ENCODE assay signal across 21 mouse cellular contexts in the genomic region with DNA sequence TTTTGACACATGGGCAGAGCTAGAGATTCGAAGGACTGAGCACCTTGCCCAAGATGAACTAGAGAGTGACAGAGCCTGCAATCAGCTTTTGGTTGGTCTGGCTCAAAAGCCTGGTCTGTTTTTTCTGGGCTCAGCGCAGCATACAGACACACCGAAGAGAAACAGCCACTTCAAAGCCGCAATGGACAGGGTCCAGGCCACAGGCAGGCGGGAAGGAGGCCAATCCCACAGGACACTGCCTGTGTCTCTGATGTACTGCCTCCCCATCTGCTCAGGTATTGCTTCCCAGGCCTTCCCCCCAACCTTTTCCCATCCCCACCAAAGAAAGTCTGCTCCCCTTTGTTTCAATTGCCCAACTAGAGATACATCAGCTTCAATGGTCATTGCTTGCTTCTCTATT.
A peak's percentile ranks its signal among the peaks of the same experiment; 100 is the strongest.
DNase-seq lines count a peak whose midpoint lies in the region; ATAC-seq and TF ChIP-seq lines count a peak whose summit lies in the region.
"Had no signal": no experiment of that assay in that cellular context is flagged by ENCODE, and none has a peak within 500 bp of the region (broad histone marks: within the 10 kb centered on the region; RNA-seq: fewer than 3 reads in every experiment).

No protein-coding gene starts in this region.

- no peaks in the 10 kb centered on the region for H3K27me3 ChIP-seq in forebrain, embryonic 12.5 days
- H3K27me3 ChIP-seq in forebrain, embryonic 14.5 days (replicated peaks; ENCODE audit: control insufficient read depth, insufficient read depth, low read length) = no peaks in the 10 kb centered on the region
- no peaks in the 10 kb centered on the region for H3K27me3 ChIP-seq in midbrain, embryonic 14.5 days (ENCODE audit: control insufficient read depth, insufficient read depth, low read length)
- H3K27me3 ChIP-seq in midbrain, embryonic 11.5 days (ENCODE audit: control insufficient read depth, insufficient read depth, low read length) = no peaks in the 10 kb centered on the region
- no peaks in the 10 kb centered on the region for H3K27me3 ChIP-seq in kidney, adult 2 months (replicated peaks; ENCODE audit: control insufficient read depth, insufficient read depth, low read length)
- H3K27me3 ChIP-seq: CH12.LX; embryonic facial prominence, embryonic 15.5 days had no signal

- no peak for DNase-seq in forebrain, embryonic 14.5 days (ENCODE audit: low spot score)
- no peak for DNase-seq in midbrain, embryonic 14.5 days
- no peak for DNase-seq in midbrain, embryonic 11.5 days (ENCODE audit: low spot score, missing footprints)
- peak; percentile 97 for DNase-seq in cerebellum, adult 11-12 months
- peak; percentile 92 to 95 for DNase-seq in cerebellum, postnatal 14 days
- no peak for DNase-seq in kidney, adult 2 months
- DNase-seq: heart, postnatal 10 days; kidney, adult 18-20 months; kidney, postnatal 14 days; liver, postnatal 0 days; lung, postnatal 10 days; right cerebral cortex, postnatal 25 days; thymus, adult 2 months had no signal

- 0 out of 2 replicates have a peak, but pooled peaks cover 7% of the 10 kb centered on the region for H3K4me1 ChIP-seq in forebrain, embryonic 12.5 days
- H3K4me1 ChIP-seq in forebrain, embryonic 14.5 days (ENCODE audit: control insufficient read depth, insufficient read depth, low read length) = no peaks in the 10 kb centered on the region
- no peaks in the 10 kb centered on the region for H3K4me1 ChIP-seq in midbrain, embryonic 14.5 days (ENCODE audit: control insufficient read depth, insufficient read depth, low read length)
- H3K4me1 ChIP-seq in midbrain, embryonic 11.5 days (ENCODE audit: control insufficient read depth, insufficient read depth, low read length) = no peaks in the 10 kb centered on the region
- H3K4me1 ChIP-seq in kidney, adult 2 months (ENCODE audit: control insufficient read depth, insufficient read depth, low read length) = no peaks in the 10 kb centered on the region
- H3K4me1 ChIP-seq: embryonic facial prominence, embryonic 15.5 days; limb, embryonic 10.5 days had no signal

- H3K9ac ChIP-seq in forebrain, embryonic 12.5 days = no peak overlapping the region
- no peak overlapping the region for H3K9ac ChIP-seq in forebrain, embryonic 14.5 days (ENCODE audit: low read length)
- H3K9ac ChIP-seq in midbrain, embryonic 14.5 days (replicated peaks; ENCODE audit: low read length) = no peak overlapping the region
- H3K9ac ChIP-seq in midbrain, embryonic 11.5 days (ENCODE audit: low read length) = no peak overlapping the region
- H3K9ac ChIP-seq: embryonic facial prominence, embryonic 15.5 days; liver, postnatal 0 days had no signal

- no peak overlapping the region for H3K4me3 ChIP-seq in forebrain, embryonic 12.5 days (replicated peaks)
- H3K4me3 ChIP-seq in forebrain, embryonic 14.5 days (ENCODE audit: low read depth, low read length) = no peak overlapping the region
- H3K4me3 ChIP-seq in midbrain, embryonic 14.5 days (replicated peaks; ENCODE audit: low read depth, low read length) = no peak overlapping the region
- H3K4me3 ChIP-seq in midbrain, embryonic 11.5 days (ENCODE audit: low read depth, low read length) = no peak overlapping the region
- no peak overlapping the region for H3K4me3 ChIP-seq in kidney, adult 2 months (ENCODE audit: insufficient read depth, low read depth, low read length)
- H3K4me3 ChIP-seq: embryonic facial prominence, embryonic 15.5 days; limb, embryonic 10.5 days; myocyte had no signal

- no peak for TF ChIP-seq CTCF in kidney, adult 2 months (conservative IDR thresholded peaks at IDR 0.05; ENCODE audit: insufficient read depth, insufficient read length, low read depth, low read length)

- H3K27ac ChIP-seq in forebrain, embryonic 12.5 days = 0 out of 2 replicates have a peak overlapping the region, but pooled peaks have one; percentile 46
- no peak overlapping the region for H3K27ac ChIP-seq in forebrain, embryonic 14.5 days (ENCODE audit: low read depth, low read length)
- H3K27ac ChIP-seq in midbrain, embryonic 14.5 days (replicated peaks; ENCODE audit: low read depth, low read length) = 0 out of 2 replicates have a peak overlapping the region, but pooled peaks have one; percentile 1
- H3K27ac ChIP-seq in midbrain, embryonic 11.5 days (ENCODE audit: low read depth, low read length) = no peak overlapping the region
- no peak overlapping the region for H3K27ac ChIP-seq in kidney, adult 2 months (ENCODE audit: insufficient read depth, low read depth, low read length)
- H3K27ac ChIP-seq: embryonic facial prominence, embryonic 15.5 days; limb, embryonic 10.5 days had no signal

- H3K36me3 ChIP-seq in forebrain, embryonic 12.5 days (replicated peaks) = peaks cover 28% of the 10 kb centered on the region
- peaks cover 15% of the 10 kb centered on the region for H3K36me3 ChIP-seq in forebrain, embryonic 14.5 days (ENCODE audit: control insufficient read depth, insufficient read depth, low read length)
- H3K36me3 ChIP-seq in midbrain, embryonic 14.5 days (ENCODE audit: control insufficient read depth, insufficient read depth, low read length) = peaks cover 6% of the 10 kb centered on the region; the same call in 1 of the 2 replicates
- no peaks in the 10 kb centered on the region; the same call in 1 of the 2 replicates for H3K36me3 ChIP-seq in midbrain, embryonic 11.5 days (ENCODE audit: control insufficient read depth, insufficient read depth, low read length)
- no peaks in the 10 kb centered on the region for H3K36me3 ChIP-seq in kidney, adult 2 months (ENCODE audit: control insufficient read depth, insufficient read depth, low read length)
- H3K36me3 ChIP-seq: embryonic facial prominence, embryonic 15.5 days; limb, embryonic 10.5 days had no signal

- TF ChIP-seq POLR2A in kidney, adult 2 months (IDR thresholded peaks at IDR 0.05; ENCODE audit: low read depth, low read length) = no peak

- no peak for ATAC-seq in forebrain, embryonic 12.5 days (ENCODE audit: low FRiP score)
- ATAC-seq in forebrain, embryonic 14.5 days = no peak
- ATAC-seq in midbrain, embryonic 14.5 days (ENCODE audit: low FRiP score, low TSS enrichment) = no peak
- no peak for ATAC-seq in midbrain, embryonic 11.5 days (ENCODE audit: low FRiP score)
- no peak for ATAC-seq in inflammation-experienced regulatory T-cells, adult 6 months
- ATAC-seq: hindbrain, embryonic 16.5 days; liver, postnatal 0 days had no signal

- 91% methylated on average over 5 of the region's 5 CpGs for WGBS in forebrain, embryonic 12.5 days
- WGBS in forebrain, embryonic 14.5 days = 92% methylated on average over 5 of the region's 5 CpGs
- 88% methylated on average over 5 of the region's 5 CpGs for WGBS in midbrain, embryonic 14.5 days
- 87% methylated on average over 5 of the region's 5 CpGs for whole genome bisulfite sequencing in midbrain, embryonic 11.5 days
- 77% methylated on average over 5 of the region's 5 CpGs for WGBS in kidney, adult 2 months

- H3K4me2 ChIP-seq in forebrain, embryonic 12.5 days = no peak overlapping the region
- H3K4me2 ChIP-seq in forebrain, embryonic 14.5 days (ENCODE audit: low read length) = no peak overlapping the region
- no peak overlapping the region for H3K4me2 ChIP-seq in midbrain, embryonic 14.5 days (ENCODE audit: low read length)
- no peak overlapping the region for H3K4me2 ChIP-seq in midbrain, embryonic 11.5 days
- H3K4me2 ChIP-seq: embryonic facial prominence, embryonic 15.5 days; heart, embryonic 11.5 days had no signal

- H3K9me3 ChIP-seq in forebrain, embryonic 12.5 days = no peaks in the 10 kb centered on the region
- H3K9me3 ChIP-seq in forebrain, embryonic 14.5 days (replicated peaks; ENCODE audit: control insufficient read depth, low read length) = no peaks in the 10 kb centered on the region
- no peaks in the 10 kb centered on the region for H3K9me3 ChIP-seq in midbrain, embryonic 14.5 days (ENCODE audit: control insufficient read depth, low read length)
- H3K9me3 ChIP-seq in midbrain, embryonic 11.5 days (ENCODE audit: control insufficient read depth, low read length) = no peaks in the 10 kb centered on the region
- H3K9me3 ChIP-seq: embryonic facial prominence, embryonic 15.5 days; limb, embryonic 10.5 days had no signal

Comparison
In these comparisons a context has a peak if more than half of its experiments do, and no peak if none do; other contexts are left out.
1. H3K27ac ChIP-seq: peak in forebrain, embryonic 12.5 days (single experiment) and midbrain, embryonic 14.5 days (single experiment); none in forebrain, embryonic 14.5 days (single experiment), midbrain, embryonic 11.5 days (single experiment) and kidney, adult 2 months (single experiment).
2. DNase-seq: peak in cerebellum, adult 11-12 months (single experiment) and cerebellum, postnatal 14 days (2 of 2); none in forebrain, embryonic 14.5 days (single experiment), midbrain, embryonic 14.5 days (single experiment), midbrain, embryonic 11.5 days (single experiment) and kidney, adult 2 months (single experiment).